Mouse (Mus musculus) heart, adult 2 months (tissue): ENCODE measurements around the gene Itsn2. TPM values are rescaled to one million over a fixed set of nuclear protein-coding genes. Genes with fewer than 3 reads are reported as not detected.
A peak's percentile ranks its signal among the peaks of the same experiment; 100 is the strongest.
"Not testable (repeated sequence)": the region's sequence is repeated elsewhere in the genome, so short reads cannot be mapped to it uniquely, and the experiment has no call there.

Experiments used
- DNase-seq, 2 experiments: peaks; one replicate each; pipeline ENCODE4 v3.0.0; 2021
- H3K27ac ChIP-seq: fragments of 200-600 bp; 2 replicates; pipeline ENCODE4 v1.8.1; 2022
- H3K27me3 ChIP-seq: fragments of 200-500 bp; 2 replicates; pipeline ENCODE4 v1.6.1; 2012; ENCODE audit warnings: mild to moderate bottlenecking, low read length, inconsistent platforms, mixed read lengths; ENCODE audit not compliant: control insufficient read depth, insufficient read depth
- H3K36me3 ChIP-seq: fragments of 200-500 bp; 2 replicates; pipeline ENCODE4 v1.6.1; 2012; ENCODE audit warnings: low read length, inconsistent platforms; ENCODE audit not compliant: control insufficient read depth, insufficient read depth
- H3K4me1 ChIP-seq: fragments of 200-500 bp; 2 replicates; pipeline ENCODE4 v1.6.1; 2011; ENCODE audit warnings: low read length; ENCODE audit not compliant: control insufficient read depth, insufficient read depth
- H3K4me3 ChIP-seq: fragments of 200-600 bp; 2 replicates; pipeline ENCODE4 v1.8.1; 2022
- H3K79me2 ChIP-seq: fragments of 200-500 bp; replicated peaks from 2 replicates; pipeline ENCODE4 v1.6.1; 2012; ENCODE audit warnings: mild to moderate bottlenecking, inconsistent platforms, low read length, moderate library complexity, mixed read lengths; ENCODE audit not compliant: control insufficient read depth, insufficient read depth
- H3K9ac ChIP-seq: fragments of 200-500 bp; 2 replicates; pipeline ENCODE4 v1.6.1; 2012; ENCODE audit warnings: low read depth, mild to moderate bottlenecking, control low read depth, inconsistent platforms, low read length, mixed read lengths
- CTCF ChIP-seq: fragments of 200-600 bp; IDR thresholded peaks from 2 replicates; pipeline ENCODE4 v1.8.1; 2022; ENCODE audit warnings: antibody characterized with exemption, mild to moderate bottlenecking, moderate library complexity
- EP300 ChIP-seq: fragments of 200-500 bp; IDR thresholded peaks from 2 replicates; pipeline ENCODE4 v1.6.1; 2011; ENCODE audit warnings: low read depth, low read length, control low read depth; ENCODE audit not compliant: insufficient read depth
- POLR2A ChIP-seq: fragments of 200-500 bp; IDR thresholded peaks from 2 replicates; pipeline ENCODE4 v1.6.1; 2011; ENCODE audit warnings: mild to moderate bottlenecking, low read depth, low read length, control low read depth; ENCODE audit not compliant: insufficient read depth
- WGBS: fragments of 180-500 bp; shearing (Covaris S2); methylation state at CpG from one replicate; pipeline ENCODE4 v1.1.7; 2018; 5-methylcytosine and 5-hydroxymethylcytosine counted together
- intact Hi-C: fragments of 180-260 bp; cut with DNase I; formaldehyde crosslinking; loops from one replicate; pipeline ENCODE4 v1.15.1; 2025
- polyA plus RNA-seq: library from polyadenylated mRNA; depleted of rRNA; stranded (reverse); fragments of >200 nt; gene quantifications from 2 replicates; pipeline ENCODE4 v1.2.3, GENCODE M21; 2012
- total RNA-seq, 2 experiments: library from RNA; stranded (reverse); gene quantifications; 2 replicates each; pipeline ENCODE4 v1.2.3; 2021

Itsn2 gene
- total and polyA plus RNA-seq, 3 experiments = 20.5 to 41.9 (median 40.8) TPM

GRCm38 (mm10) chr12:4731629-4732028, 139.2 kb downstream of the Itsn2 start:
- WGBS = 77% methylated on average over 4 of the region's 4 CpGs
- no peaks in the 10 kb centered on the region for H3K79me2 ChIP-seq
- no peaks in the 10 kb centered on the region for H3K4me1 ChIP-seq
- intact Hi-C loops = no loop called here
- no peak overlapping the region for H3K9ac ChIP-seq
- H3K36me3 ChIP-seq = no peaks in the 10 kb centered on the region
- no peak for DNase-seq
- no peak overlapping the region for H3K4me3 ChIP-seq
- no peaks in the 10 kb centered on the region for H3K27me3 ChIP-seq
- no peak overlapping the region for H3K27ac ChIP-seq
- no peak for TF ChIP-seq CTCF
- no peak for TF ChIP-seq EP300
- TF ChIP-seq POLR2A = no peak

GRCm38 (mm10) chr12:4732332-4732731, 139.9 kb downstream of the Itsn2 start:
- H3K27me3 ChIP-seq = no peaks in the 10 kb centered on the region
- H3K4me1 ChIP-seq = no peaks in the 10 kb centered on the region
- H3K79me2 ChIP-seq = no peaks in the 10 kb centered on the region
- no peak overlapping the region for H3K27ac ChIP-seq
- 61% methylated on average over 4 of the region's 4 CpGs for WGBS
- no peak overlapping the region for H3K4me3 ChIP-seq
- intact Hi-C loops = no loop called here
- TF ChIP-seq CTCF = no peak
- no peak for TF ChIP-seq POLR2A
- TF ChIP-seq EP300 = no peak
- no peak for DNase-seq
- H3K36me3 ChIP-seq = no peaks in the 10 kb centered on the region
- no peak overlapping the region for H3K9ac ChIP-seq

GRCm38 (mm10) chr12:4738031-4738576, 145.7 kb downstream of the Itsn2 start, which contains the start of gene Fam228a:
TSS of gene Fam228a (minus strand) at chr12:4738430.
- Histone ChIP-seq H3K36me3 (no peaks in the 10 kb centered on the region), H3K27me3 (no peaks in the 10 kb centered on the region), H3K27ac (no peak within 1 kb of the TSS), H3K9ac (no peak within 1 kb of the TSS), H3K4me1 (no peaks in the 10 kb centered on the region), H3K4me3 (no peak within 1 kb of the TSS), H3K79me2 (no peaks in the 10 kb centered on the region)
- no peak for DNase-seq
- no peak for TF ChIP-seq POLR2A
- no peak for TF ChIP-seq CTCF
- no peak for TF ChIP-seq EP300
- intact Hi-C loops = no loop called here
- WGBS = 90% methylated on average over 18 of the region's 18 CpGs

- Histone ChIP-seq H3K4me3 (no peak overlapping the region), H3K36me3 (no peaks in the 10 kb centered on the region), H3K4me1 (no peaks in the 10 kb centered on the region), H3K79me2 (no peaks in the 10 kb centered on the region), H3K27ac (no peak overlapping the region), H3K27me3 (no peaks in the 10 kb centered on the region), H3K9ac (no peak overlapping the region)
- WGBS = 43% methylated on average over 7 of the region's 7 CpGs
- intact Hi-C loops = no loop called here
- DNase-seq = peak; percentile 24 to 36
- TF ChIP-seq POLR2A (no peak), CTCF (no peak), EP300 (no peak)
These were observed 148.4 kb downstream of the Itsn2 start for GRCm38 (mm10) chr12:4740823-4741222.

- Histone ChIP-seq H3K27me3 (no peaks in the 10 kb centered on the region), H3K4me1 (no peaks in the 10 kb centered on the region), H3K4me3 (no peak overlapping the region), H3K36me3 (no peaks in the 10 kb centered on the region), H3K9ac (no peak overlapping the region), H3K27ac (no peak overlapping the region), H3K79me2 (no peaks in the 10 kb centered on the region)
- DNase-seq = no peak
- intact Hi-C loops = no loop called here
- TF ChIP-seq POLR2A (no peak), CTCF (peak; percentile 31; the same call in 1 of the 2 replicates)
- 86% methylated on average over 3 of the region's 3 CpGs for WGBS
These were observed 149.7 kb downstream of the Itsn2 start for GRCm38 (mm10) chr12:4742183-4742582.

- intact Hi-C loops = no loop called here
- DNase-seq = peak; percentile 38 to 52
- no peak overlapping the region for H3K4me3 ChIP-seq
- TF ChIP-seq POLR2A (no peak), EP300 (no peak), CTCF (no peak)
- H3K4me1 ChIP-seq = no peaks in the 10 kb centered on the region
- H3K9ac ChIP-seq = no peak overlapping the region
- H3K27me3 ChIP-seq = no peaks in the 10 kb centered on the region
- H3K79me2 ChIP-seq = no peaks in the 10 kb centered on the region
- 70% methylated on average over 10 of the region's 10 CpGs for WGBS
- H3K27ac ChIP-seq = no peak overlapping the region
- no peaks in the 10 kb centered on the region for H3K36me3 ChIP-seq
These were observed 152.0 kb downstream of the Itsn2 start for GRCm38 (mm10) chr12:4744486-4744885.

GRCm38 (mm10) chr12:4754451-4754850, 162.0 kb downstream of the Itsn2 start:
- H3K27ac ChIP-seq, H3K27me3 ChIP-seq, H3K36me3 ChIP-seq, DNase-seq, H3K4me3 ChIP-seq, H3K4me1 ChIP-seq, intact Hi-C loops, H3K79me2 ChIP-seq, H3K9ac ChIP-seq: not testable (repeated sequence)
- 90% methylated on average over 4 of the region's 4 CpGs for WGBS
